Mouse (Mus musculus): Measurements from ENCODE around the gene Ttc30a2. TPM values are rescaled to one million over a fixed set of nuclear protein-coding genes. Genes with fewer than 3 reads are reported as not detected.
A peak's percentile ranks its signal among the peaks of the same experiment; 100 is the strongest.

Ttc30a2 gene
- total and polyA plus RNA-seq, 2 experiments from 2014 or later: 0.21 to 0.81 TPM

DNA sequence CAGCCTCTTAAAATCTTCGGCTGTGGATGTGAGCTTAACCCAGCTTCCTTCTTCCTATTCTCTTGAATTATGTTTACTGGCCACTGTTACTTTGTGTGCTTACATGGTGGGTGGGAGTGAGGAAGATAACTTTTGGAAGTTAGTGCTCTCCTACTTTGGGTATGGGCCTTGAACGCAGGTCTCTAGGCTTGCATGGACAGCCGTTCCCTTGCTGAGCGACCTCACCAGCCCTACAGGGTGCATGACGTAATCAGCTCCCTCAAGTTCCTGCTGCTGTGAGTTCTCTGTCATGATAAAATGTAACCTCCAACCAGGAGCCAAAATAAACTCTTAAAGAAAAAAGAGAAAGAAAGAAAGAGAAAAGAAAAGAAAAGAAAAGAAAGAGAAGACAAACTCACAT lies 13.9 kb downstream of the Ttc30a2 start:
- Histone ChIP-seq H3K4me2 (ENCODE audit: low read depth) (peak overlapping the region; percentile 42), H3K4me1 (ENCODE audit: insufficient read depth) (peaks cover 22% of the 10 kb centered on the region), H3K27me3 (ENCODE audit: insufficient read depth, low read length) (no peaks in the 10 kb centered on the region), H3K4me3 (ENCODE audit: low read depth, low read length) (no peak overlapping the region), H3K27ac (ENCODE audit: low read depth, low read length) (no peak overlapping the region), H3K9me3 (ENCODE audit: low read length) (no peaks in the 10 kb centered on the region), H3K9ac (no peak overlapping the region), H3K36me3 (ENCODE audit: insufficient read depth) (no peaks in the 10 kb centered on the region)
- TF ChIP-seq CTCF (IDR thresholded peaks at IDR 0.05; ENCODE audit: low read depth): no peak
- ATAC-seq: no peak
- no peak for DNase-seq
- 62% methylated on average over 5 of the region's 5 CpGs for WGBS

GRCm38 (mm10) chr2:75963211-75963840 lies 14.6 kb downstream of the Ttc30a2 start:
- H3K4me3 ChIP-seq (ENCODE audit: low read depth, low read length): no peak overlapping the region
- H3K4me1 ChIP-seq (ENCODE audit: insufficient read depth): peaks cover 22% of the 10 kb centered on the region
- no peak overlapping the region for H3K4me2 ChIP-seq (ENCODE audit: low read depth)
- no peak for DNase-seq
- no peak overlapping the region for H3K27ac ChIP-seq (ENCODE audit: low read depth, low read length)
- no peaks in the 10 kb centered on the region for H3K36me3 ChIP-seq (ENCODE audit: insufficient read depth)
- H3K27me3 ChIP-seq (ENCODE audit: insufficient read depth, low read length): no peaks in the 10 kb centered on the region
- no peak for ATAC-seq
- WGBS: 63% methylated on average over 10 of the region's 10 CpGs
- no peak overlapping the region for H3K9ac ChIP-seq
- H3K9me3 ChIP-seq (ENCODE audit: low read length): no peaks in the 10 kb centered on the region
- no peak for TF ChIP-seq CTCF (IDR thresholded peaks at IDR 0.05; ENCODE audit: low read depth)

- ATAC-seq (no peak; the same call in 1 of the 2 replicates), DNase-seq (peak; percentile 55)
- Histone ChIP-seq H3K27me3 (ENCODE audit: insufficient read depth, low read length) (no peaks in the 10 kb centered on the region), H3K36me3 (ENCODE audit: insufficient read depth) (no peaks in the 10 kb centered on the region), H3K9ac (no peak overlapping the region), H3K4me2 (ENCODE audit: low read depth) (peak overlapping the region; percentile 42; the same call in 1 of the 2 replicates), H3K4me3 (ENCODE audit: low read depth, low read length) (no peak overlapping the region), H3K9me3 (ENCODE audit: low read length) (no peaks in the 10 kb centered on the region), H3K27ac (ENCODE audit: low read depth, low read length) (peak overlapping the region; percentile 40), H3K4me1 (ENCODE audit: insufficient read depth) (peaks cover 22% of the 10 kb centered on the region)
- TF ChIP-seq CTCF (IDR thresholded peaks at IDR 0.05; ENCODE audit: low read depth): no peak
- WGBS: 52% methylated on average over 15 of the region's 15 CpGs
Observed at GRCm38 (mm10) chr2:75960366-75961330, 17.3 kb downstream of the Ttc30a2 start.

DNA sequence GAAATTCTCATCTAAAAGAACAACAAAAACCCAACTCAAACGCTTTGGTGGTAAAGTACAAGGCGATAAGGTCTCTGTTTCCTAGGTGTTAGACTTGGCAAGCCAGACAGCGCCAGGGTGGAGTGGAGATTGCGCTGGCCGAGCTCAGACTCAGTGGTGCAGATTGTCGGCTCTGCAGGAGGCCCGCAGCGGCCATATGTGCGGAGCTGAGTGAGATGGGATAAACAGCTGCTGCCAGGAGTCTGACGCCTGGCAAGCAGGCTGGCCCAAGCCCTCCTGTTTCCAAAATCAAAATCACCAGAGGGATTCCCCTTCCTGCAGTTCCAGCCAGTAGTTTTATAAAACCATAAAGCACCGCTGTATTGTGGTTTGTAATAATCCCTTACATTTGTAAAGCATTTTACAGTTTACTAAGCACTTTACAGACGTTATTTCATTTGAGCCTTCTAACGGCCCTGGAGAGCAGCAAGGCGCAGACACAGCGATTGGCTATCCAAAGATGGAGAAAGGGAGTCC lies 18.1 kb downstream of the Ttc30a2 start:
- Histone ChIP-seq H3K9ac (no peak overlapping the region), H3K9me3 (ENCODE audit: low read length) (no peaks in the 10 kb centered on the region), H3K4me3 (ENCODE audit: low read depth, low read length) (no peak overlapping the region), H3K4me1 (ENCODE audit: insufficient read depth) (peaks cover 21% of the 10 kb centered on the region), H3K27ac (ENCODE audit: low read depth, low read length) (peak overlapping the region; percentile 40), H3K27me3 (ENCODE audit: insufficient read depth, low read length) (no peaks in the 10 kb centered on the region), H3K4me2 (ENCODE audit: low read depth) (peak overlapping the region; percentile 42), H3K36me3 (ENCODE audit: insufficient read depth) (no peaks in the 10 kb centered on the region)
- WGBS: 9% methylated on average over 15 of the region's 15 CpGs
- ATAC-seq (peak; percentile 52; the same call in 1 of the 2 replicates), DNase-seq (peak; percentile 65)
- TF ChIP-seq CTCF (IDR thresholded peaks at IDR 0.05; ENCODE audit: low read depth): no peak

DNA sequence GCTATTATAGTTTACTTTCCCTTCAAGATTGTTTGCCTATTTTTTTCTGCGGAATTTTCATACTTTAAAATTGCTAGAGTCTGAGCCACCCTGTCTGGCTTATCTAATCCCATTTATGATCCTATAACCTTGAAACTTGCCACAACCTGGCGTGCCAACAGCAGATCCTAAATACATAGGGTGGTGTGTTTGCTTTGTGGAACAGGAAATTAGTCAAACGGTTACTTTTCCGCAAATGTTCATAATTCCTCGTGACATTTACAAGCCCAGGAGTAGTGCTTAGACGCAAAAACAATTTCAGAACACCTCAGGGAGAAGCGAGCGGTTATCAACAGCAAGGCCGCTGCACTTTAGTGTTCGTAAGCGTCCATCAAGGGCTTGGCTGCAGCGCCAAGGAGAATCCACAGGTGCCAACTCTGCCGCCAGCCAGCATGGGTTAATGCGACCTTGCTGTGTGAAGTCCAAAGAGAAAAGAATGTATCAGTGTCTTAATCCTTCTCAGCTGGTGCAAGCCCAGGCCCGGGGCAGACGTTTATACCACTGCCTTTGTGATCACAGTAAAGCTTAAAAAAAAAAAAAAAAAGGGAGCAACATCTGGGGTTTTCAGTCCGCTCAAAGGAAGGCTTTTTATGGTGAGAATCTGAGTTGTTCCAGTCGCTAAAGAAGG lies 18.7 kb downstream of the Ttc30a2 start:
- TF ChIP-seq CTCF (IDR thresholded peaks at IDR 0.05; ENCODE audit: low read depth): no peak
- no peak for ATAC-seq
- DNase-seq: no peak
- Histone ChIP-seq H3K4me3 (ENCODE audit: low read depth, low read length) (no peak overlapping the region), H3K36me3 (ENCODE audit: insufficient read depth) (no peaks in the 10 kb centered on the region), H3K4me2 (ENCODE audit: low read depth) (peak overlapping the region; percentile 42), H3K9me3 (ENCODE audit: low read length) (no peaks in the 10 kb centered on the region), H3K4me1 (ENCODE audit: insufficient read depth) (peaks cover 15% of the 10 kb centered on the region), H3K9ac (0 out of 2 replicates have a peak overlapping the region, but pooled peaks have one; percentile 10), H3K27ac (ENCODE audit: low read depth, low read length) (0 out of 2 replicates have a peak overlapping the region, but pooled peaks have one; percentile 40), H3K27me3 (ENCODE audit: insufficient read depth, low read length) (no peaks in the 10 kb centered on the region)
- WGBS: 25% methylated on average over 18 of the region's 18 CpGs

- no peaks in the 10 kb centered on the region for H3K9me3 ChIP-seq (ENCODE audit: low read length)
- H3K36me3 ChIP-seq (ENCODE audit: insufficient read depth): no peaks in the 10 kb centered on the region
- DNase-seq (no peak), ATAC-seq (no peak)
- H3K27me3 ChIP-seq (ENCODE audit: insufficient read depth, low read length): no peaks in the 10 kb centered on the region
- H3K27ac ChIP-seq (ENCODE audit: low read depth, low read length): no peak overlapping the region
- no peak overlapping the region for H3K9ac ChIP-seq
- 50% methylated on average over 14 of the region's 14 CpGs for WGBS
- H3K4me3 ChIP-seq (ENCODE audit: low read depth, low read length): no peak overlapping the region
- H3K4me2 ChIP-seq (ENCODE audit: low read depth): no peak overlapping the region
- peaks cover 13% of the 10 kb centered on the region for H3K4me1 ChIP-seq (ENCODE audit: insufficient read depth)
- TF ChIP-seq CTCF (IDR thresholded peaks at IDR 0.05; ENCODE audit: low read depth): no peak
Observed at GRCm38 (mm10) chr2:75955709-75956108, 22.3 kb downstream of the Ttc30a2 start.

Data from forebrain, postnatal 0 days (tissue).